Mouse (Mus musculus) thymus, adult 2 months (tissue): ENCODE results near the gene Pygo1.

ENCODE experiments used
- CTCF ChIP-seq: fragments of 200-500 bp; IDR thresholded peaks from 2 replicates; pipeline ENCODE4 v1.5.1; 2012; ENCODE audit warnings: mild to moderate bottlenecking, control low read depth, low read length, moderate library complexity, borderline replicate concordance; ENCODE audit not compliant: control insufficient read depth, poor library complexity, insufficient read depth; ENCODE audit errors: extremely low read depth
- POLR2A ChIP-seq: fragments of 200-500 bp; IDR thresholded peaks from 2 replicates; pipeline ENCODE4 v1.6.1; 2012; ENCODE audit warnings: mild to moderate bottlenecking, low read length, control low read depth, moderate library complexity; ENCODE audit not compliant: control insufficient read depth, poor library complexity, insufficient read depth; ENCODE audit errors: extremely low read depth

DNA sequence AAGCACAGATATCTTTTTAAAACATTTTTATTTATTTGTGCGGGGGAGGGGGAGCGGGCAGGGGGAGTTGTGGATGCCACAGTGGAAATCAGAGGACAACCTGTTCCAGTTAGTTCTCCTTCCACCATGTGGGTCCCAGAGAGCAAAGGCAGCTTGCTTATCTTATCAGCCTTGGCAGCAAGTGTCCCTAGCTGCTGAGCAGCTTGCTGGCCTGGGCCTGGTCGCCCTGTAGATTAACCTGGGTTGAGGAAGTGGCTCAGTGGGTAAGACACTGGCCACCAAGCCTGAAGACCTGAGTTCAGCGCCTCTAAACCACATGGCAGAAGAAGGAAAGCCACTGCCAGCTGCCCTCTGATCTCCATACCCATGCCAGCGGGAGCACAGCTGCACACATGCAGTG lies 22.8 kb upstream of the Pygo1 start:
- TF ChIP-seq CTCF (no peak), POLR2A (no peak)
